Mouse (Mus musculus): ENCODE data around the gene Mrpl38.
"Not testable (repeated sequence)": the region's sequence is repeated elsewhere in the genome, so short reads cannot be mapped to it uniquely, and the experiment has no call there.

The Mrpl38 gene

GRCm38 (mm10) chr11:116145481-116146293 lies 7.0 kb upstream of the Mrpl38 start:
- DNase-seq (ENCODE audit: low spot score in 2 of 2), result no peak

GRCm38 (mm10) chr11:116143468-116143867 lies 4.8 kb upstream of the Mrpl38 start:
- no peak for DNase-seq (ENCODE audit: low spot score in 2 of 2)

- DNase-seq (ENCODE audit: low spot score in 2 of 2), result peak; percentile 38 to 62
These were observed 3.7 kb upstream of the Mrpl38 start for GRCm38 (mm10) chr11:116142211-116142991.

GRCm38 (mm10) chr11:116138096-116138467 lies 586 bp downstream of the Mrpl38 start:
- DNase-seq (ENCODE audit: low spot score in 2 of 2), result no peak

GRCm38 (mm10) chr11:116134171-116134570 lies 4.5 kb downstream of the Mrpl38 start:
- DNase-seq (ENCODE audit: low spot score in 2 of 2), result no peak

- no peak for DNase-seq (ENCODE audit: low spot score in 2 of 2)
These were observed 5.2 kb downstream of the Mrpl38 start for GRCm38 (mm10) chr11:116133497-116133896.

GRCm38 (mm10) chr11:116132366-116133333 lies 6.0 kb downstream of the Mrpl38 start:
- peak; percentile 40 to 43 for DNase-seq (ENCODE audit: low spot score in 2 of 2)

- no peak for DNase-seq (ENCODE audit: low spot score in 2 of 2)
These were observed 7.1 kb downstream of the Mrpl38 start for GRCm38 (mm10) chr11:116131349-116132170.

GRCm38 (mm10) chr11:116130488-116131205 lies 8.0 kb downstream of the Mrpl38 start, which contains the start of gene Trim65:
Gene Trim65 (minus strand): TSS chr11:116131128.
- DNase-seq (ENCODE audit: low spot score in 2 of 2), result peak; percentile 91

GRCm38 (mm10) chr11:116129993-116130487 lies 8.6 kb downstream of the Mrpl38 start:
- peak; percentile 40 to 42 for DNase-seq (ENCODE audit: low spot score in 2 of 2)

GRCm38 (mm10) chr11:116129091-116129790 lies 9.4 kb downstream of the Mrpl38 start:
- DNase-seq (ENCODE audit: low spot score in 2 of 2), result no peak

- no peak for DNase-seq (ENCODE audit: low spot score in 2 of 2)
These were observed 10.7 kb downstream of the Mrpl38 start for GRCm38 (mm10) chr11:116127986-116128385.

GRCm38 (mm10) chr11:116127156-116127980 lies 11.3 kb downstream of the Mrpl38 start, which contains the start of gene Trim47:
Gene Trim47 (minus strand): TSS chr11:116127210.
- DNase-seq (ENCODE audit: low spot score in 2 of 2), result peak; percentile 26 to 48

GRCm38 (mm10) chr11:116126261-116126660 lies 12.4 kb downstream of the Mrpl38 start:
- no peak for DNase-seq (ENCODE audit: low spot score in 2 of 2)

- not testable (repeated sequence) for DNase-seq (ENCODE audit: low spot score in 2 of 2)
These were observed 16.9 kb downstream of the Mrpl38 start for GRCm38 (mm10) chr11:116121731-116122245.

GRCm38 (mm10) chr11:116117819-116118218 lies 20.8 kb downstream of the Mrpl38 start:
- no peak for DNase-seq (ENCODE audit: low spot score in 2 of 2)

- DNase-seq (ENCODE audit: low spot score in 2 of 2), result no peak
These were observed 21.4 kb downstream of the Mrpl38 start for GRCm38 (mm10) chr11:116117241-116117640.
